Mouse (Mus musculus) embryonic fibroblast, embryonic 13.5 days (primary cell): ENCODE results near the gene AW011738.

Experiments used
- CTCF ChIP-seq: IDR thresholded peaks from 2 replicates; pipeline ENCODE4 v1.5.1; 2011; ENCODE audit warnings: mild to moderate bottlenecking, control low read depth, low read length, moderate library complexity, borderline replicate concordance; ENCODE audit not compliant: insufficient read depth
- POLR2A ChIP-seq: IDR thresholded peaks from 2 replicates; pipeline ENCODE4 v1.6.1; 2011; ENCODE audit warnings: low read depth, mild to moderate bottlenecking, control low read depth, low read length, moderate library complexity

DNA sequence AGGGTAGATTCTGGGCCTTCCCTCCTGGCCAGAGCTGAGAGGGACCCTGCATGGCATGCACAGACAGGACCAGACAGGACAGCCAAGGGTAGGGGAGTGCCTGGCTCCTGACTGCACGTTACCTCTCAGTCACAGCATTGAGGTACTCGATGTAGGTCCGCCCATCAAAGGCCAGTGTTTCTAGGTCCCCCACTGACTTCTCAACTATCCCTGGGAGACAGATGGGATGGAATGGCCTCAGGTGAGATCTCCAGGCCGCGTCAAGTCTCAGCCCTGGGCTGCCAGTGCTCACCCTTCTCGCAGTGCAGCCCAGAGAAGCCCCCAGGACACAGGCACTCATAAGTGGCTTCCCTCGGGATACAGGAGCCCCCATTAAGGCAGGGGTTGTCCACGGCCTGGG lies 34.5 kb upstream of the AW011738 start:
- TF ChIP-seq CTCF, result no peak
- TF ChIP-seq POLR2A, result no peak
